Mouse (Mus musculus): ENCODE results near the gene Gabrr1.
"Not testable (repeated sequence)": the region's sequence is repeated elsewhere in the genome, so short reads cannot be mapped to it uniquely, and the experiment has no call there.

The Gabrr1 gene
- long read RNA-seq, experiment 1 = 0 reads
- long read RNA-seq, experiment 2 = 0 reads

DNA sequence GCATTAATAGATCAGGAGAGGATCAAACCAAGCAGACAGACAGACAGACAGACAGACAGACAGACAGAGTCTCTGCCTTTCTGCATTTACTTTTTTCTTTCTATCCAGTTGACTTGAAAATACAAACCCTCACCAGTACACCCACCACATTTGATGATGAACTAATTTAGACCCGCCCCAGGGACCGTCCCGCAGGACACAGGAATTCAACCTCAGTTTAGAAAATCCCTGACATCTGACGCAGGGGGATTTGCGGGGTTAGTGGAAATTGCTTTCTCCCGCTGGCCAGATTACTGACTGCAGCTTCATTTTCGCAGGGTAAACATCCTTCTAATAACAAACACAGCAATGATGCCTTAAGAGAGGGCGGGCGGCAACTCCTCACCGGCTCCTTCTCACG, at the start of gene Gabrr1:
TSS of gene Gabrr1 (plus strand) at position 301 of the 400 bp plus-strand sequence.
- intact Hi-C loops (cut with DNase I) = no loop called here

GRCm38 (mm10) chr4:33099118-33099694, 33.1 kb upstream of the Gabrr1 start:
- intact Hi-C loops (cut with DNase I) = no loop called here

DNA sequence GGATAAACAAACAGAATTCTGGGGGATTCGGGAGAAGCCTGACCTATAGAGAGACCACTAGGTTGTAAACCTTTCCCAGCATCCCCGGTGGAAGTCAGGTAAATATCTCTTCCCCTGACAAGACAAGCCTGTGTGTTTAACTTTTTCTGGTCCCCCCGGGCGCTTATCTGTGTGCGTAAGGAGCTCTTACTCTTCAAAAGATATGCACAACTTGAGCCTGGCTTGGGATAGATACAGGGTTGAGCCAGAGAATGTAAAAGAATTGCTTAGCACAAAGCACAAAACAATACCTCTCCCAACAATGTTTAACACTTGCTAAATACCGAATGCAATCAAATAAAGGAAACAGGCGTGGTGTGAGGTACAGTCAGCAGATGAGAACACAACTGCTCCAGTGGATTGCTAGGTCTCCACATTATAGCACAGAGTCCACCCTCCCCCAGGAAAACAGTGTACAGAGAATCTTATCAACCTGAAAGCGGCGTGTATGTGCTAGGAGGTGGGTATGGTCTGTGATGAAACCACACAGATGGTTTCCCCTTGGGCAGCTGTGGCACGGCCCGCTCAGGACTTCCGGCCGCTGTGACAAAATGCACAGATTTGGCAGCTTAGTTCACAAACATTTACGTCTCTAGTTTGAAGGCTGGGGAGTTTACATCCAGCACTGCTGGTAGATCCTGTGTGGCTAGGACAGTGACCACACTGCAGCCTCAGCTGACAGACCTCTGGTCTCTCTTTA, 22.4 kb upstream of the Gabrr1 start:
- intact Hi-C loops (cut with DNase I) = no loop called here

GRCm38 (mm10) chr4:33110845-33111244, 21.5 kb upstream of the Gabrr1 start:
- intact Hi-C loops (cut with DNase I) = no loop called here

- intact Hi-C loops (cut with DNase I) = no loop called here
These were observed 21.0 kb upstream of the Gabrr1 start for GRCm38 (mm10) chr4:33111358-33111757.

DNA sequence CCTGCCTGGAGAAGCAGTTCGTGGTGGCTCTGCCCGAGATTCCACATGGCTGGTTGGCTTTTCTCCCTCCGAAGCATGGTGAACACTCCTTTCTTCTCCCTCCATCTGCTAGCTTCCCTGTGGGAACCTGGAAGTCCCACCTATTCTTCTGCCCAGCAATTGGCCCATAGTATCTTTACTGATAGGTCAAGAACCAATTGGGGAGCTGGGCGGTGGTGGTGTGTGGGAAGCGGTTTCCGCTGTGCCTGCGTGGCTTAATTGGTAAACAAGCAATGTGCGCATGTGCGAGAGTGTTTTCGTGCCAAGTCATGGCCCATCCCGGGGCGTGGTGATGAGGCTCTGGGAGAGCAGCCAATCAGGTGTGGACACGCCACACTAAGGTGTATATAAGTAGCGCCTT, 19.5 kb upstream of the Gabrr1 start:
- intact Hi-C loops (cut with DNase I) = not testable (repeated sequence)

DNA sequence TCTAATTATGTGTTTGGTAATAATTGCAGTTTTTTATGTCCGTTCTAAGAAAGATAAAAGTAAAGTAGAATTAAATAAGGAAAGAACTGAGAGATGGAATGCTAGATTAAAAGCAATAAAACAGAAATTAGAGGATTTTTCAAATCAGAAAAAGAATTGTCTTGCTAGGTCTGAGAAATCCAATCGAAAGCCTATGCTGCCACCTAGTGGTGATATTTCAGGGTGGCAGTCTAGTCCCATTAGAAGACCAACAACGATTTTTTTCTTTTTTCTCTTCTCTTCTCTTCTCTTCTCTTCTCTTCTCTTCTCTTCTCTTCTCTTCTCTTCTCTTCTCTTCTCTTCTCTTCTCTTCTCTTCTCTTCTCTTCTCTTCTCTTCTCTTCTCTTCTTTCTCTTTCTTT, 13.2 kb upstream of the Gabrr1 start:
- intact Hi-C loops (cut with DNase I) = not testable (repeated sequence)

DNA sequence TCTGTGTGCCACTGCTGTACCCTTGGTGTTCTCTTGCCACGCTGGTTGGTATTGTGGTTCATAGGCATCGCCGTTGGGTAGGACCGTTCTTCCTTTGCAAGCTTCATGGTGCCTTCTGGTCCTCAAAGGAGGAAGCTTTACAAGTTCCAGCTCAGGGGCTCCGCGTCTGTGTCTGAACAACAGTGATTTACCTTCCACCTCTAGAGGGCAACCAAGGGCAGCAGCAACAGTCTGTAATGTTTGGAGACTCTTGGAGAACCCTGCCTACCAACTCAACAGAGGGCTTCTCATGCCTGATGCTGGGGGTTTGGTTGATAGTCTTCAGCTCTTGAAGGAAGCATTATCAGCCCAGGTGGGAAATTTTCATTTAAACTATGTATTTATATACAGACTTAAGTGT, 7.8 kb upstream of the Gabrr1 start:
- intact Hi-C loops (cut with DNase I) = loop anchor here (1.0 to 2.0 kb wide), 2 partner anchors 80 to 168 kb away; no protein-coding TSS in a partner anchor

GRCm38 (mm10) chr4:33125409-33126084, 6.8 kb upstream of the Gabrr1 start:
- intact Hi-C loops (cut with DNase I) = loop anchor here (2.0 kb wide), 1 partner anchor 167 kb away; no protein-coding TSS in a partner anchor

DNA sequence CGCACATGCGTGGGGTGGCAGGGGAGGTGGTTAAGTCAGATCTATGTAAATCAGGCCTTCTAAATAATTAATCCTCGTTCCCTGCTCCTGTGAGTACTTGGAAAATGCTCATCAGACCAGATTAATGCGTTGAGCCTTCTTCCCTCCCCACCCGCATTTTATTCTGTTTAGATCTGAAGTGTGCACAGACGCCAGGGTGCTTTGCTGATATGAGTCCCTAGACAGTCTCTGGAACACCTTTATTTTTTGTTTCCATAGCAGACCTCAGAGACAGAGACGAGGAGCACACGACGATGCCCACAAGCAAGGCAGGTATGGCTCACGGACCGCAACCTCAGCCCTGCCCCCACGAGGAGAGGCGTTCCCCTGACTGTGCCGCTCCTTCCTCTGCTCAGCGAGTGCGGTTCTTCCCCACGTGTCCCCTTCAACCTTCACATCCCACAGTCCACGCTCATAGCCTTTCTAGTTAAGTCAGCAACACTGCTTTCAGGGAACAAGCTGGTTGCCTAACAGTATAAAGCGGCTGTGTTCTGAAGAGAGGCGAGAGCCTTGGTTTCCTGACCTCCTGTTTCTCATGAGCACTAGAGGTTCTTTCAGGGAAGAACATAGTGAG, 14.5 kb downstream of the Gabrr1 start:
- intact Hi-C loops (cut with DNase I) = no loop called here

- intact Hi-C loops (cut with DNase I) = loop anchor here (2.0 kb wide), 2 partner anchors 57 to 145 kb away; no protein-coding TSS in a partner anchor
These were observed 15.5 kb downstream of the Gabrr1 start for GRCm38 (mm10) chr4:33147825-33148224.

- intact Hi-C loops (cut with DNase I) = loop anchor here (2.0 kb wide), 2 partner anchors 56 to 144 kb away; no protein-coding TSS in a partner anchor
These were observed 16.8 kb downstream of the Gabrr1 start for GRCm38 (mm10) chr4:33149150-33149549.

- intact Hi-C loops (cut with DNase I) = no loop called here
These were observed 20.0 kb downstream of the Gabrr1 start for GRCm38 (mm10) chr4:33152087-33153038.

- intact Hi-C loops (cut with DNase I) = no loop called here
These were observed 51.2 kb downstream of the Gabrr1 start for GRCm38 (mm10) chr4:33183477-33183876.

GRCm38 (mm10) chr4:33188164-33188563, 55.8 kb downstream of the Gabrr1 start:
- intact Hi-C loops (cut with DNase I) = no loop called here

- intact Hi-C loops (cut with DNase I) = no loop called here
These were observed 56.7 kb downstream of the Gabrr1 start for GRCm38 (mm10) chr4:33188781-33189734.

- intact Hi-C loops (cut with DNase I) = no loop called here
These were observed 57.4 kb downstream of the Gabrr1 start, which contains the start of gene Pm20d2 for GRCm38 (mm10) chr4:33189735-33190036. Gene Pm20d2 (minus strand): TSS chr4:33189737.

DNA sequence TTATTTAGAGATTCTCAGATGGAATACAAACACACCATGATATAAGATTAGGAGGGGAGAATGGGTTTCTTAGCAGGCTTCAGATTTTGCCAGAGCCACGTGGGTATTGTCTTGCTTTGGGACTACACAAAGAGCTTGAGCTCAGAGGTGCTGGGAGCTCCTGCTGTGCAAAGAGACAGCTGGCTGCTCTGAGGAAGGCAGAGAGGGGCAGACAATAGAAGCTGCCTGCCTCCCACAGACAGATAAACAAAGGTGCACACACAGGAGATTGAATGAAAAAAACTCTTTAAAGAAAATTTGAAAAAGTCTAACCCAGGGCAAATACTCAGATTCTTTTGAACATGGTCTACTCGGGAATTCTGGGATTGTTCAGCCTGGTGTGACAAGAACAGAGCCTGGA, 65.8 kb downstream of the Gabrr1 start:
- intact Hi-C loops (cut with DNase I) = no loop called here

GRCm38 (mm10) chr4:33204682-33205081, 72.4 kb downstream of the Gabrr1 start:
- intact Hi-C loops (cut with DNase I) = loop anchor here (1.0 to 2.0 kb wide), 2 partner anchors 56 to 80 kb away; no protein-coding TSS in a partner anchor
